Mouse (Mus musculus): ENCODE measurements around the gene Nfic. TPM values are rescaled to one million over a fixed set of nuclear protein-coding genes. Genes with fewer than 3 reads are reported as not detected.

The Nfic gene
- polyA plus RNA-seq, 1 experiment from 2014 or later, result 6.9 TPM

DNA sequence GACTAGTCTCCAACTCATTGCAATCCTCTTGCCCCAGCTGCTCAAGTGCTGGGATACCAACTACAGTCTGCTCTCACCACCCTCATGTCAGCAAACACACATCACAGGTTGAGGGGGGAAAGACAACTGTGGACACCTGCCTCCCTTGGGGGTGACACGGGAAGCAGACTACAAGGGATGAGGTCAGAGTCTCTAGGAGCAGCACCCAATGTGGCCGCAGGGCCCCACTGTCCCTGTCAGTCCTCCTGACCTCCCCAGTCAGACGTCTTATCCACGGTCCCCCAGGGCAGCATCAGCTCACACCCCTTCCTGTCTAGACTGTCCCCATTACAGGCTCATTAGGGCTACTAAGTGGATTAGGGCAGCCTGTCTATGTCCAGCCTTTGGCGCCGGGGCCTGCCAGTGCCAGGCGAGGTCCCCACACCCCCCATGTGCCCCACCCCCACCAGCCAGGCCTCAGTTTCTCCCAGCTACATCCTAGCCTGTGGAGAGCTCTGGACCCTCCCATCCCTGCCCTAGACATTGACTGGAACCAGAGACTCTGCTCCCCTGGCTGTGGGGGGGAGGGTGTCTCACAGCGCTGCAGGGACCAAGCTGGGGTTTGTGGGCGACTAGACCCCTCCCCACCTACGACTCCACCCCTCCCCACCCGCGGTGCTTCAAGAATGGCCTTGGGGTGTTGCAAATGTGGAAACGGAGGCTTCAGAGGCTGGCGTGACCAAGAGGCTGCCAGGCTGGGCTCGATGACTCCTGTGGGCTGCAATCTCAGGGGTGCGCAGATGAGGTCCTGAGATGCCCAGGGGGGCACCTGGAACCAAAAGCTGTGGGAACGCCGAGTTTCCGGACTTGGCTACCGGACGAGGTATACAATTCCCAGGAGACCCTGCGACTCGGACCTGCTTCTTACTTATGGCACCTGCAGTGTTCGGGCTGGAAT is 48.7 kb downstream of the Nfic start:
- no peak overlapping the region for H3K27ac ChIP-seq (ENCODE audit: low read depth, low read length)
- peaks cover 40% of the 10 kb centered on the region for H3K27me3 ChIP-seq (ENCODE audit: control insufficient read depth, insufficient read depth, low read length)
- H3K9ac ChIP-seq (ENCODE audit: low read length), result peak overlapping the region; percentile 30; the same call in 1 of the 2 replicates
- peak overlapping the region; percentile 12; the same call in 1 of the 2 replicates for H3K4me2 ChIP-seq
- ATAC-seq (ENCODE audit: low FRiP score) (no peak), DNase-seq (ENCODE audit: low spot score, missing footprints) (no peak)
- H3K9me3 ChIP-seq (ENCODE audit: control insufficient read depth, low read length), result no peaks in the 10 kb centered on the region
- H3K36me3 ChIP-seq (ENCODE audit: control insufficient read depth, insufficient read depth, low read length), result no peaks in the 10 kb centered on the region
- H3K4me1 ChIP-seq (ENCODE audit: control insufficient read depth, insufficient read depth, low read length), result peaks cover 44% of the 10 kb centered on the region
- 23% methylated on average over 24 of the region's 24 CpGs for WGBS
- peak overlapping the region; percentile 13 for H3K4me3 ChIP-seq (ENCODE audit: low read depth, low read length)

GRCm38 (mm10) chr10:81405588-81406201 is 49.7 kb downstream of the Nfic start:
- H3K9ac ChIP-seq (ENCODE audit: low read length), result no peak overlapping the region
- no peaks in the 10 kb centered on the region for H3K36me3 ChIP-seq (ENCODE audit: control insufficient read depth, insufficient read depth, low read length)
- WGBS, result 43% methylated on average over 13 of the region's 13 CpGs
- DNase-seq (ENCODE audit: low spot score, missing footprints) (no peak), ATAC-seq (ENCODE audit: low FRiP score) (no peak)
- H3K4me2 ChIP-seq, result no peak overlapping the region
- peaks cover 51% of the 10 kb centered on the region for H3K4me1 ChIP-seq (ENCODE audit: control insufficient read depth, insufficient read depth, low read length)
- H3K27me3 ChIP-seq (ENCODE audit: control insufficient read depth, insufficient read depth, low read length), result peaks cover 41% of the 10 kb centered on the region
- no peaks in the 10 kb centered on the region for H3K9me3 ChIP-seq (ENCODE audit: control insufficient read depth, low read length)
- no peak overlapping the region for H3K27ac ChIP-seq (ENCODE audit: low read depth, low read length)
- H3K4me3 ChIP-seq (ENCODE audit: low read depth, low read length), result no peak overlapping the region

DNA sequence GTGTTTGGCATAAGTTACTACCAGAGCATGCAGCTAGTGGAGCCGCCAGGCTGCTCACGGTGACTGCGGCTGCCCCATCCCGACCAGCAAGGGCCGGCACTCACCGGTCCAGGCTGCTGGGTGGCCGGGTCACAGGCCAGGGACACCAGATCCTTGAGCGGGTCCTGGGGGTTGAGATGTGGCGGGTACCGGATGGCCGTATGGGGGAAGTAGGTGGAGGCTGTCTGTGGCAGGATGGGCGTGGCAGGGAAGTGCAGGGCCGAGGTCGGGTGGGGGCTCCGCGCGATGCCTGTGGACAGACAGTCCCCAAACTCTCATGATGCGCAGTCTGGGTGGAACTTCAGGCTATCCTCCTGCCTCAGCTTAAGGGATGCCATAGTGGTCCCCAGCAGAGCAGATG is 50.7 kb downstream of the Nfic start:
- ATAC-seq (ENCODE audit: low FRiP score) (no peak), DNase-seq (ENCODE audit: low spot score, missing footprints) (no peak)
- Histone ChIP-seq H3K9ac (ENCODE audit: low read length) (no peak overlapping the region), H3K4me2 (no peak overlapping the region), H3K27me3 (ENCODE audit: control insufficient read depth, insufficient read depth, low read length) (peaks cover 45% of the 10 kb centered on the region), H3K36me3 (ENCODE audit: control insufficient read depth, insufficient read depth, low read length) (no peaks in the 10 kb centered on the region), H3K27ac (ENCODE audit: low read depth, low read length) (no peak overlapping the region), H3K9me3 (ENCODE audit: control insufficient read depth, low read length) (no peaks in the 10 kb centered on the region), H3K4me1 (ENCODE audit: control insufficient read depth, insufficient read depth, low read length) (peaks cover 56% of the 10 kb centered on the region), H3K4me3 (ENCODE audit: low read depth, low read length) (no peak overlapping the region)
- 65% methylated on average over 18 of the region's 18 CpGs for WGBS

DNA sequence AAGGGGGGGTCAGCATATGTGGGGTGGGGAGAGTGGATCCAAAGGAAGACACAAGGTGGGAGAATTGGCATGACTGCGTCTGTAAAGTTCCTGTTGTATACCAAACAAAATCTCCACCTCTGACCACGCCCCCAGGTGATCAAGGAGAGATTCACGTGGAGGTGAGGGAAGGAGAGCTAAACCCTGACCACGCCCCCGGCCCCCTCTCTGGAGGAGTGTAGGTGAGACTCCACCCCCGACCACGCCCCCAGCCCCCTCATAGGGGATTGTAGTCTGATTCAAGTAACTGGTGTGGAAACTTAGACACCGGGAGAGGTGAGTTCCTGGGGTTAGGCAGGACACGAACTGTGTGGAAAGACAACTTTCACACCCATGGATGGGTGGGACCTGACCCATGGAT is 51.4 kb downstream of the Nfic start:
- DNase-seq (ENCODE audit: low spot score, missing footprints) (no peak), ATAC-seq (ENCODE audit: low FRiP score) (no peak)
- H3K9ac ChIP-seq (ENCODE audit: low read length), result no peak overlapping the region
- H3K36me3 ChIP-seq (ENCODE audit: control insufficient read depth, insufficient read depth, low read length), result 0 out of 2 replicates have a peak, but pooled peaks cover 2% of the 10 kb centered on the region
- peaks cover 56% of the 10 kb centered on the region for H3K4me1 ChIP-seq (ENCODE audit: control insufficient read depth, insufficient read depth, low read length)
- peaks cover 45% of the 10 kb centered on the region for H3K27me3 ChIP-seq (ENCODE audit: control insufficient read depth, insufficient read depth, low read length)
- no peak overlapping the region for H3K4me3 ChIP-seq (ENCODE audit: low read depth, low read length)
- WGBS, result 12% methylated on average over 9 of the region's 9 CpGs
- no peaks in the 10 kb centered on the region for H3K9me3 ChIP-seq (ENCODE audit: control insufficient read depth, low read length)
- no peak overlapping the region for H3K27ac ChIP-seq (ENCODE audit: low read depth, low read length)
- H3K4me2 ChIP-seq, result no peak overlapping the region

GRCm38 (mm10) chr10:81403511-81403910 is 51.9 kb downstream of the Nfic start:
- Histone ChIP-seq H3K27me3 (ENCODE audit: control insufficient read depth, insufficient read depth, low read length) (peaks cover 45% of the 10 kb centered on the region), H3K9ac (ENCODE audit: low read length) (peak overlapping the region; percentile 51; the same call in 1 of the 2 replicates), H3K36me3 (ENCODE audit: control insufficient read depth, insufficient read depth, low read length) (0 out of 2 replicates have a peak, but pooled peaks cover 2% of the 10 kb centered on the region), H3K4me3 (ENCODE audit: low read depth, low read length) (no peak overlapping the region), H3K9me3 (ENCODE audit: control insufficient read depth, low read length) (no peaks in the 10 kb centered on the region), H3K4me1 (ENCODE audit: control insufficient read depth, insufficient read depth, low read length) (peaks cover 52% of the 10 kb centered on the region), H3K27ac (ENCODE audit: low read depth, low read length) (peak overlapping the region; percentile 85), H3K4me2 (no peak overlapping the region)
- ATAC-seq (ENCODE audit: low FRiP score), result peak; percentile 1; the same call in 1 of the 2 replicates
- DNase-seq (ENCODE audit: low spot score, missing footprints), result no peak
- 51% methylated on average over 10 of the region's 10 CpGs for WGBS

DNA sequence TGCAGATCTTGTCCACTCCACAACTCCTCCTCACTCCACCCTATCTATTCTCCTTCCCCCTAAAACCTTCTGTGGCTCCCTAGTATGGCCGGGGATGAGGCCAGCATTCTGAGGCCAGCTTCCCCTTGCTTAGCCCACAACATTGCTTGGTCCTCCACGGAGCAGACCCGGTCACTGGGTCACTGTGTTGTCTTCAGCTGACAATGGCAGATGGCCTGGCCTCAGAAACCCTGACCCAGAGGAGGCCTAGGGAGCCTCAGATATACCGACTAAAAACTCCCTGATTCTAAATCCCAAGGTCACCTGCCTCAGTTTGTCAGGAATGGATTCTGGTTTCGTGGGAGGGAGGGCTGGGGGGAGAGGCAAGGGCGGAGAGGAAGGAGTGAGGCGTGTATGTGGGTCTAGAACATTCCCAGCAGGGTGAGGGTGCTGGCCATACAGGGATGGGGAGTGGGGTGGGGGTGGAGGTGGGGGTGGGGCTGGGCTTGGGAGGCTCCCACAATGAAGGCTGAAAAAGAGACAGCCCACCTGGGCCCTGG is 53.1 kb downstream of the Nfic start:
- Histone ChIP-seq H3K9me3 (ENCODE audit: control insufficient read depth, low read length) (no peaks in the 10 kb centered on the region), H3K27me3 (ENCODE audit: control insufficient read depth, insufficient read depth, low read length) (peaks cover 35% of the 10 kb centered on the region), H3K4me1 (ENCODE audit: control insufficient read depth, insufficient read depth, low read length) (peaks cover 48% of the 10 kb centered on the region), H3K4me2 (peak overlapping the region; percentile 34), H3K36me3 (ENCODE audit: control insufficient read depth, insufficient read depth, low read length) (0 out of 2 replicates have a peak, but pooled peaks cover 2% of the 10 kb centered on the region), H3K4me3 (ENCODE audit: low read depth, low read length) (peak overlapping the region; percentile 13; the same call in 1 of the 2 replicates), H3K9ac (ENCODE audit: low read length) (peak overlapping the region; percentile 53; the same call in 1 of the 2 replicates), H3K27ac (ENCODE audit: low read depth, low read length) (peak overlapping the region; percentile 85)
- no peak for DNase-seq (ENCODE audit: low spot score, missing footprints)
- peak; percentile 28; the same call in 1 of the 2 replicates for ATAC-seq (ENCODE audit: low FRiP score)
- 16% methylated on average over 7 of the region's 7 CpGs for WGBS

DNA sequence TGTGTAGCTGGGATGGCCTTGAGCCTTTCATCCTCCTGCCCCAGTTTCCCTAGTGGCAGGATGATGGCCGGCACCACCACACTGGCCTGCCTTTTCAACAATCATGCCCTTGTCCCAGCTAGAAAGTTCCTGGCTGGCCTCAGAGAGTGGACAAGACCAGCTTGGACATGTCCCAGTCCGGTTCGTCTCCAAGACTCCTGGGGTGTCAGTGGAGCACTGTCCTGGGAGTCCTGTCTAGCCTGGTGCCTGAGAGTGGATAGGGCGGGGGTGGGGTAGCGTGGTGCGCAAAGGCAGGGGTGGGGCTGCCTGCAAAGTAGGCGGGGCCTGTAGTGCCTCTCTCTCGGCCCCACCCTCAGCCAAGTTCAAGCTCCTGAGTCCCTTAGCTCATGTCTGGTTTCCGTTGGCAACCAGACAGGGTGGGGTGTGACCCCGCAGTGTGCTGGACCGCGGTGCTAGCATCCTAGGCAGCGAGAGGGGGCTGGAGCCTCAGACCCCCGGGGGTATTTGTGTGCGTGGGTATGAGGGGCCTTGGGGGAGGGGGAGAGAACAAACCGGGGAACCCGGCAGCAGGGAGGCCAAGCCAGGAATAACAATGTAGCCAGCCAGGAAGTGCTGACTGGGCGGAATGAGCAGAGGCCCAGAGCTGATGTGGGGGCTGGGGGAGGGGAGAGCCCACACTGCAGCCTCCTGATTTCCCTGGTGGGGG is 53.8 kb downstream of the Nfic start:
- Histone ChIP-seq H3K9ac (ENCODE audit: low read length) (peak overlapping the region; percentile 53; the same call in 1 of the 2 replicates), H3K27ac (ENCODE audit: low read depth, low read length) (peak overlapping the region; percentile 85), H3K4me2 (peak overlapping the region; percentile 34), H3K4me3 (ENCODE audit: low read depth, low read length) (peak overlapping the region; percentile 13; the same call in 1 of the 2 replicates), H3K4me1 (ENCODE audit: control insufficient read depth, insufficient read depth, low read length) (peaks cover 45% of the 10 kb centered on the region), H3K36me3 (ENCODE audit: control insufficient read depth, insufficient read depth, low read length) (0 out of 2 replicates have a peak, but pooled peaks cover 2% of the 10 kb centered on the region), H3K9me3 (ENCODE audit: control insufficient read depth, low read length) (no peaks in the 10 kb centered on the region), H3K27me3 (ENCODE audit: control insufficient read depth, insufficient read depth, low read length) (peaks cover 29% of the 10 kb centered on the region)
- ATAC-seq (ENCODE audit: low FRiP score) (peak; percentile 87), DNase-seq (ENCODE audit: low spot score, missing footprints) (peak; percentile 96)
- WGBS, result 7% methylated on average over 18 of the region's 18 CpGs

GRCm38 (mm10) chr10:81401205-81401520 is 54.3 kb downstream of the Nfic start:
- H3K27me3 ChIP-seq (ENCODE audit: control insufficient read depth, insufficient read depth, low read length), result peaks cover 24% of the 10 kb centered on the region

More at GRCm38 (mm10) chr10:81401205-81401520, 54.3 kb downstream of the Nfic start:
- ATAC-seq (ENCODE audit: low FRiP score) (no peak; the same call in 1 of the 2 replicates), DNase-seq (ENCODE audit: low spot score, missing footprints) (no peak)
- peak overlapping the region; percentile 85; the same call in 1 of the 2 replicates for H3K27ac ChIP-seq (ENCODE audit: low read depth, low read length)
- no peak overlapping the region for H3K4me3 ChIP-seq (ENCODE audit: low read depth, low read length)
- no peak overlapping the region for H3K4me2 ChIP-seq
- WGBS, result 30% methylated on average over 10 of the region's 10 CpGs
- no peaks in the 10 kb centered on the region for H3K9me3 ChIP-seq (ENCODE audit: control insufficient read depth, low read length)
- no peak overlapping the region for H3K9ac ChIP-seq (ENCODE audit: low read length)
- 0 out of 2 replicates have a peak, but pooled peaks cover 2% of the 10 kb centered on the region for H3K36me3 ChIP-seq (ENCODE audit: control insufficient read depth, insufficient read depth, low read length)
- peaks cover 45% of the 10 kb centered on the region for H3K4me1 ChIP-seq (ENCODE audit: control insufficient read depth, insufficient read depth, low read length)

Measured in midbrain, embryonic 11.5 days (tissue).